Mouse (Mus musculus) ES-Bruce4 (cell line): ENCODE measurements around the gene Ak5. TPM values are rescaled to one million over a fixed set of nuclear protein-coding genes. Genes with fewer than 3 reads are reported as not detected.

Experiments
- H3K27ac ChIP-seq: 2 replicates; pipeline ENCODE4 v1.5.1; 2012; ENCODE audit warnings: low read length, inconsistent platforms; ENCODE audit not compliant: insufficient read depth
- H3K27me3 ChIP-seq: 2 replicates; pipeline ENCODE4 v1.6.1; 2012; ENCODE audit warnings: mild to moderate bottlenecking, low read length, inconsistent platforms; ENCODE audit not compliant: control insufficient read depth, poor library complexity, insufficient read depth, severe bottlenecking
- H3K36me3 ChIP-seq: 2 replicates; pipeline ENCODE4 v1.6.1; 2012; ENCODE audit warnings: inconsistent platforms, mild to moderate bottlenecking, low read length, moderate library complexity; ENCODE audit not compliant: control insufficient read depth, poor library complexity, insufficient read depth, severe bottlenecking
- H3K4me1 ChIP-seq: one replicate; pipeline ENCODE4 v1.8.1; 2011; ENCODE audit warnings: low read length; ENCODE audit not compliant: control insufficient read depth, insufficient read depth
- H3K4me3 ChIP-seq: 2 replicates; pipeline ENCODE4 v1.5.1; 2011; ENCODE audit warnings: low read depth, mild to moderate bottlenecking, low read length
- H3K9ac ChIP-seq: 2 replicates; pipeline ENCODE4 v1.6.1; 2012; ENCODE audit warnings: low read depth, mild to moderate bottlenecking, inconsistent platforms; ENCODE audit not compliant: poor library complexity, severe bottlenecking
- H3K9me3 ChIP-seq: replicated peaks from 2 replicates; pipeline ENCODE4 v1.6.1; 2012; ENCODE audit warnings: mild to moderate bottlenecking, low read length, inconsistent platforms; ENCODE audit not compliant: control insufficient read depth, poor library complexity, insufficient read depth, severe bottlenecking
- CTCF ChIP-seq: IDR thresholded peaks from one replicate; pipeline ENCODE4 v1.8.1; 2011; ENCODE audit warnings: low read depth, low read length
- EP300 ChIP-seq: IDR thresholded peaks from 2 replicates; pipeline ENCODE4 v1.6.1; 2011; ENCODE audit warnings: low read depth, low read length; ENCODE audit not compliant: insufficient read depth
- POLR2A ChIP-seq: IDR thresholded peaks from one replicate; pipeline ENCODE4 v1.8.1; 2011; ENCODE audit warnings: low read length; ENCODE audit not compliant: insufficient read depth
- polyA plus RNA-seq: library from polyadenylated mRNA; stranded (reverse); fragments of >200 nt; gene quantifications from 2 replicates; pipeline ENCODE4 v1.2.4, GENCODE M21; 2011; ENCODE audit warnings: low read depth; ENCODE audit not compliant: missing spikeins, insufficient read depth, insufficient read length

Gene Ak5
- polyA plus RNA-seq, 1 experiment: 0.97 TPM

- no peaks in the 10 kb centered on the region for H3K4me1 ChIP-seq
- no peak overlapping the region for H3K9ac ChIP-seq
- no peaks in the 10 kb centered on the region for H3K27me3 ChIP-seq
- no peak overlapping the region for H3K4me3 ChIP-seq
- no peaks in the 10 kb centered on the region for H3K9me3 ChIP-seq
- no peak overlapping the region for H3K27ac ChIP-seq
- H3K36me3 ChIP-seq: no peaks in the 10 kb centered on the region
- TF ChIP-seq POLR2A (no peak), EP300 (no peak), CTCF (no peak)
Measured at GRCm38 (mm10) chr3:152497842-152498241, 170.3 kb downstream of the Ak5 start.

DNA sequence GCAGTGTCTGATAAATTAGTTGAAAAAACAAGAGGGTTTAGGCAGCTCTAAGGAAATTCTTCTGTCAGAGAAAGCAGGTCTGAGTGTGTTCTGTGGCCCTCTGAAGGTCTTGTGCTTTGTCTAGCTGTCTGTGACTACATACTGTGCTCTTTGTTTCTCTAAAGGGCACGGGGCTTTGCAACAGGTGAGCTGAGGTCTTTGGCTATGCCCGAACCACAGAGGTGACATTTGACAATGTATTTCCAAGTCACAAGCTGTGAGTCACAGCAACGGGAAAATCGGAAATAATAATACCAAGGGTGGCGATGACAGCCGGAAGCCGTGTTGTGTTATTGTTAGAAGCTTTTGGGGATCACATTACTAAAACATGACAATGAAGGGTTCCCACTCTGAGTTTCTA is 171.1 kb downstream of the Ak5 start:
- TF ChIP-seq POLR2A (no peak), EP300 (no peak), CTCF (no peak)
- Histone ChIP-seq H3K27ac (no peak overlapping the region), H3K9me3 (no peaks in the 10 kb centered on the region), H3K4me3 (no peak overlapping the region), H3K4me1 (no peaks in the 10 kb centered on the region), H3K36me3 (no peaks in the 10 kb centered on the region), H3K27me3 (no peaks in the 10 kb centered on the region), H3K9ac (no peak overlapping the region)

- H3K9me3 ChIP-seq: no peaks in the 10 kb centered on the region
- no peak for TF ChIP-seq POLR2A
- no peak for TF ChIP-seq CTCF
- no peak for TF ChIP-seq EP300
- H3K36me3 ChIP-seq: no peaks in the 10 kb centered on the region
- H3K9ac ChIP-seq: no peak overlapping the region
- H3K4me3 ChIP-seq: no peak overlapping the region
- no peaks in the 10 kb centered on the region for H3K27me3 ChIP-seq
- H3K4me1 ChIP-seq: no peaks in the 10 kb centered on the region
- H3K27ac ChIP-seq: no peak overlapping the region
Measured at GRCm38 (mm10) chr3:152495415-152495898, 172.7 kb downstream of the Ak5 start.

- Histone ChIP-seq H3K36me3 (no peaks in the 10 kb centered on the region), H3K9ac (no peak overlapping the region), H3K9me3 (no peaks in the 10 kb centered on the region), H3K27ac (no peak overlapping the region), H3K4me3 (no peak overlapping the region), H3K27me3 (no peaks in the 10 kb centered on the region), H3K4me1 (no peaks in the 10 kb centered on the region)
- no peak for TF ChIP-seq CTCF
- no peak for TF ChIP-seq EP300
Measured at GRCm38 (mm10) chr3:152494667-152495360, 173.3 kb downstream of the Ak5 start.

- Histone ChIP-seq H3K9me3 (no peaks in the 10 kb centered on the region), H3K27ac (no peak overlapping the region), H3K27me3 (no peaks in the 10 kb centered on the region), H3K36me3 (no peaks in the 10 kb centered on the region), H3K4me1 (no peaks in the 10 kb centered on the region), H3K4me3 (no peak overlapping the region), H3K9ac (no peak overlapping the region)
- TF ChIP-seq POLR2A: no peak
- no peak for TF ChIP-seq CTCF
- no peak for TF ChIP-seq EP300
Measured at GRCm38 (mm10) chr3:152493813-152494212, 174.3 kb downstream of the Ak5 start.

DNA sequence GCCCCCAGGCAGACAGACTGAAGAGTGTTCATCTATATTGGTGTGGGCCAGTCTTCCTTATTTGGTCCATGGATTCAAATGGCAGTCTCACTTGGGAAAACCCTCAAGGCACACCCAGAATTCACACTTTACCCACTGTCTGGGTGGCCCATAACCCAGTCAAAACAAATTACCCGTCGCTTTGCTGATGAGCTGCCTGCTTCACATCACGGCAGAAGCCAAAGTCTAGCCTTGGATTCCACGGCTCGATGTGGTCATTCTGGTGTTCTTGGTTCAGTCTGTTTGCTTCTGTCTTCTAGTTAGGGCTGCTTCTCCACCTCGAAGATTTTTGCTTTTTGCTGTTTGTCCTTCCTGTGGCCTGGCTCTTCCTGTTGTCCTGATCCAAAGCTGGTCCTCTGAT is 175.9 kb downstream of the Ak5 start:
- Histone ChIP-seq H3K36me3 (no peaks in the 10 kb centered on the region), H3K9me3 (no peaks in the 10 kb centered on the region), H3K27me3 (no peaks in the 10 kb centered on the region), H3K27ac (no peak overlapping the region), H3K9ac (no peak overlapping the region), H3K4me3 (no peak overlapping the region), H3K4me1 (no peaks in the 10 kb centered on the region)
- TF ChIP-seq POLR2A (no peak), CTCF (no peak), EP300 (no peak)
